Mouse (Mus musculus) heart, embryonic 14.5 days (tissue): ENCODE results near the gene Gpr84. TPM values are rescaled to one million over a fixed set of nuclear protein-coding genes. Genes with fewer than 3 reads are reported as not detected.

Experiments
- ATAC-seq: fragments of 200-750 bp; cut with Nextera tagmentation; 2 replicates; pipeline ENCODE4 v1.8.0; 2017; ENCODE audit warnings: low read depth, moderate TSS enrichment; ENCODE audit not compliant: insufficient number of reproducible peaks, insufficient read depth, low FRiP score
- H3K27ac ChIP-seq, 2 experiments: fragments of 200-500 bp in 1 of 2; fragments of 300-500 bp in 1 of 2; sonication (generic) in 1 of 2; replicated peaks in 1 of 2; 2 replicates each; pipeline ENCODE4 v1.5.1; 2012 to 2014; ENCODE audit warnings: low read depth in 2 of 2, low read length in 2 of 2, control low read depth in 1 of 2, mild to moderate bottlenecking in 1 of 2, mixed read lengths in 1 of 2; ENCODE audit not compliant: control insufficient read depth in 1 of 2, insufficient read depth in 1 of 2
- H3K27me3 ChIP-seq: fragments of 300-500 bp; sonication (generic); 2 replicates; pipeline ENCODE4 v1.6.1; 2014; ENCODE audit warnings: mild to moderate bottlenecking, low read length, control low read depth; ENCODE audit not compliant: control insufficient read depth, insufficient read depth
- H3K36me3 ChIP-seq: fragments of 300-500 bp; sonication (generic); 2 replicates; pipeline ENCODE4 v1.6.1; 2014; ENCODE audit warnings: mild to moderate bottlenecking, control low read depth, low read length, mixed read lengths; ENCODE audit not compliant: control insufficient read depth, insufficient read depth
- H3K4me1 ChIP-seq, 2 experiments: fragments of 200-500 bp in 1 of 2; fragments of 300-500 bp in 1 of 2; sonication (generic) in 1 of 2; 2 replicates each; pipeline ENCODE4 v1.6.1; 2012 to 2014; ENCODE audit warnings: low read length in 2 of 2, control low read depth in 1 of 2, mixed read lengths in 1 of 2; ENCODE audit not compliant: control insufficient read depth in 2 of 2, insufficient read depth in 2 of 2
- H3K4me2 ChIP-seq: fragments of 300-500 bp; sonication (generic); 2 replicates; pipeline ENCODE4 v1.6.1; 2014; ENCODE audit warnings: mild to moderate bottlenecking, low read length
- H3K4me3 ChIP-seq, 2 experiments: fragments of 200-500 bp in 1 of 2; fragments of 300-500 bp in 1 of 2; sonication (generic) in 1 of 2; 2 replicates each; pipeline ENCODE4 v1.5.1; 2012 to 2014; ENCODE audit warnings: low read length in 2 of 2, mild to moderate bottlenecking in 2 of 2, control low read depth in 1 of 2, low read depth in 1 of 2, moderate library complexity in 1 of 2; ENCODE audit not compliant: control insufficient read depth in 1 of 2, insufficient read depth in 1 of 2
- H3K9ac ChIP-seq: fragments of 300-500 bp; sonication (generic); 2 replicates; pipeline ENCODE4 v1.6.1; 2014; ENCODE audit warnings: mild to moderate bottlenecking, low read length
- H3K9me3 ChIP-seq: fragments of 300-500 bp; sonication (generic); 2 replicates; pipeline ENCODE4 v1.6.1; 2016; ENCODE audit warnings: low read length, control low read depth; ENCODE audit not compliant: control insufficient read depth
- WGBS: fragments of 180-500 bp; shearing (Covaris S2); extraction: QIAGEN DNeasy Blood & Tissue Kit; methylation state at CpG from one replicate; pipeline ENCODE4 v1.1.7; 2014; 5-methylcytosine and 5-hydroxymethylcytosine counted together
- polyA plus RNA-seq: library from polyadenylated mRNA; unstranded; fragments of >200 nt; fragmentation: Nextera tagmentation; extraction: Ambion mirVana; gene quantifications from 2 replicates; pipeline ENCODE4 v1.2.1, GENCODE M21; 2014

Gpr84 gene
- polyA plus RNA-seq, 1 experiment from 2014 or later: 0.11 TPM

- H3K36me3 ChIP-seq: peaks cover 34% of the 10 kb centered on the region
- no peak for ATAC-seq
- peak overlapping the region; percentile 51; the same call in 1 of the 2 replicates for H3K9ac ChIP-seq
- H3K4me1 ChIP-seq: peaks cover 38 to 52% of the 10 kb centered on the region in 2 experiments
- H3K4me3 ChIP-seq: peak overlapping the region; percentile 23 to 25; a peak in 3 of 4 replicates
- H3K27ac ChIP-seq: peak overlapping the region in 1 of 2 experiments; percentile 26; a peak in 2 of 4 replicates
- H3K27me3 ChIP-seq: no peaks in the 10 kb centered on the region
- WGBS: 13% methylated on average over 18 of the region's 18 CpGs
- no peaks in the 10 kb centered on the region for H3K9me3 ChIP-seq
- H3K4me2 ChIP-seq: peak overlapping the region; percentile 63
Measured at GRCm38 (mm10) chr15:103300067-103300471, 10.3 kb downstream of the Gpr84 start.

GRCm38 (mm10) chr15:103299644-103300043, 10.8 kb downstream of the Gpr84 start:
- H3K4me1 ChIP-seq: peaks cover 38 to 52% of the 10 kb centered on the region in 2 experiments

DNA sequence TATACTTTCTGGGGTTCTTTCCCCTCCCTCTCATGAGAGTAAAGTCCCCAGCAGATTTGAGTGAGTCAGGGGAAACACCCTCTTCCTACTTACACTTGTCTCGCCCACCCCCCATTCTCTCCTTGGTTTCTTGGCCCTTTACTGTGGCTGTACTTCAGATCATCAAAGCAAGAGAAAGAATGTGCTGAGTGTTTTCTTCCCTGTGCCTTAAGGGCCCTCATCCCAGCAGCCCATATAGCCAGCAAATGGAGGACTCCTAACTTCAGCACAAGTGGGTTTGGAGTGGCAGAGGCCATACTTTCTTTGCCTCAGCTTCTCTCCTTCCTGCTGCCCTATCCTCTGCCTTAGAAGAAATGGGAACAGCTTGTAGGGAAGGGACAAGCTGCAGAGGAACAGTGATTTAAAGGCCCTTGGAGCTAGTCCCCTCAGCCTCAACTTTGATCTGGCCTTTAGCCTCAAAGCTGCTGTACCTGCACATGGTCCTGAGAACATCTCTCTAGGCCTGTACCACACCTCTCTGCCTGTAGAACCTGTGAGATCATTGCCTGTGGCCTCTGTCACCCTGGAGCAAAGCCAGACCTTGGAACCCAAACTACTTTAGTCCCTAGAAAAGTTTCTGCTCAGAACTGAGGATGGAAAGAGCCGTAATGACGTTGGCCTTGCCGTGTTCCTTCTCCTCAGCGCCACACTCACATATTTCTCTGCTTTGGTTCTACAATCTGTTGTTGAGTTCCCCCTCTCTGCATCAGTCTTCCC, 11.4 kb downstream of the Gpr84 start:
- Histone ChIP-seq H3K9me3 (no peaks in the 10 kb centered on the region), H3K4me1 (peaks cover 31 to 47% of the 10 kb centered on the region in 2 experiments), H3K27ac (no peak overlapping the region), H3K27me3 (no peaks in the 10 kb centered on the region), H3K9ac (no peak overlapping the region), H3K4me2 (no peak overlapping the region), H3K36me3 (peaks cover 39% of the 10 kb centered on the region), H3K4me3 (no peak overlapping the region)
- 73% methylated on average over 5 of the region's 5 CpGs for WGBS
- no peak for ATAC-seq

More at GRCm38 (mm10) chr15:103299644-103300043, 10.8 kb downstream of the Gpr84 start:
- no peak for ATAC-seq
- peak overlapping the region; percentile 51; the same call in 1 of the 2 replicates for H3K9ac ChIP-seq
- no peaks in the 10 kb centered on the region for H3K9me3 ChIP-seq
- no peaks in the 10 kb centered on the region for H3K27me3 ChIP-seq
- WGBS: 57% methylated on average over 8 of the region's 8 CpGs
- H3K27ac ChIP-seq: no peak overlapping the region
- H3K4me2 ChIP-seq: peak overlapping the region; percentile 63
- no peak overlapping the region for H3K4me3 ChIP-seq
- H3K36me3 ChIP-seq: peaks cover 37% of the 10 kb centered on the region

- ATAC-seq: no peak
- Histone ChIP-seq H3K36me3 (peaks cover 49% of the 10 kb centered on the region), H3K27ac (no peak overlapping the region)
Measured at GRCm38 (mm10) chr15:103298026-103298425, 12.4 kb downstream of the Gpr84 start.

GRCm38 (mm10) chr15:103297313-103297712, 13.1 kb downstream of the Gpr84 start:
- H3K36me3 ChIP-seq: peaks cover 56% of the 10 kb centered on the region
- H3K4me2 ChIP-seq: no peak overlapping the region
- H3K4me3 ChIP-seq: no peak overlapping the region
- no peak for ATAC-seq
- H3K27me3 ChIP-seq: no peaks in the 10 kb centered on the region
- peaks cover 22 to 31% of the 10 kb centered on the region in 2 experiments for H3K4me1 ChIP-seq
- H3K9ac ChIP-seq: no peak overlapping the region
- H3K27ac ChIP-seq: no peak overlapping the region
- 88% methylated on average over 6 of the region's 6 CpGs for WGBS
- H3K9me3 ChIP-seq: no peaks in the 10 kb centered on the region

More at GRCm38 (mm10) chr15:103298026-103298425, 12.4 kb downstream of the Gpr84 start:
- no peaks in the 10 kb centered on the region for H3K27me3 ChIP-seq
- H3K4me2 ChIP-seq: no peak overlapping the region
- no peak overlapping the region for H3K4me3 ChIP-seq
- H3K9me3 ChIP-seq: no peaks in the 10 kb centered on the region
- peaks cover 26 to 37% of the 10 kb centered on the region in 2 experiments for H3K4me1 ChIP-seq
- 86% methylated on average over 3 of the region's 3 CpGs for WGBS
- no peak overlapping the region for H3K9ac ChIP-seq

GRCm38 (mm10) chr15:103295851-103296250, 14.6 kb downstream of the Gpr84 start:
- no peak overlapping the region for H3K27ac ChIP-seq
- 39% methylated on average over 5 of the region's 5 CpGs for WGBS
- H3K4me2 ChIP-seq: no peak overlapping the region
- peaks cover 11 to 17% of the 10 kb centered on the region in 2 experiments for H3K4me1 ChIP-seq
- peaks cover 71% of the 10 kb centered on the region for H3K36me3 ChIP-seq
- H3K9me3 ChIP-seq: no peaks in the 10 kb centered on the region
- no peaks in the 10 kb centered on the region for H3K27me3 ChIP-seq
- no peak for ATAC-seq
- no peak overlapping the region for H3K9ac ChIP-seq
- no peak overlapping the region for H3K4me3 ChIP-seq

- no peak for ATAC-seq
- 88% methylated on average over 2 of the region's 2 CpGs for WGBS
- Histone ChIP-seq H3K36me3 (peaks cover 77% of the 10 kb centered on the region), H3K4me1 (peaks cover 0 to 9% of the 10 kb centered on the region in 2 experiments; a peak in 3 of 4 replicates), H3K9ac (no peak overlapping the region), H3K9me3 (no peaks in the 10 kb centered on the region), H3K4me2 (no peak overlapping the region), H3K27me3 (no peaks in the 10 kb centered on the region), H3K4me3 (no peak overlapping the region), H3K27ac (no peak overlapping the region)
Measured at GRCm38 (mm10) chr15:103294649-103295048, 15.8 kb downstream of the Gpr84 start.
